Mouse (Mus musculus) erythroblast, embryonic 14.5 days (primary cell): ENCODE results near the gene 4930455H04Rik.

Experiments used
- GATA1 ChIP-seq: IDR thresholded peaks from 2 replicates; pipeline ENCODE4 v1.6.1; 2012; ENCODE audit warnings: low read length, inconsistent platforms, mixed read lengths
- TAL1 ChIP-seq: IDR thresholded peaks from 3 replicates; pipeline ENCODE4 v1.6.1; 2012; ENCODE audit warnings: low read length, inconsistent platforms, mixed read lengths

DNA sequence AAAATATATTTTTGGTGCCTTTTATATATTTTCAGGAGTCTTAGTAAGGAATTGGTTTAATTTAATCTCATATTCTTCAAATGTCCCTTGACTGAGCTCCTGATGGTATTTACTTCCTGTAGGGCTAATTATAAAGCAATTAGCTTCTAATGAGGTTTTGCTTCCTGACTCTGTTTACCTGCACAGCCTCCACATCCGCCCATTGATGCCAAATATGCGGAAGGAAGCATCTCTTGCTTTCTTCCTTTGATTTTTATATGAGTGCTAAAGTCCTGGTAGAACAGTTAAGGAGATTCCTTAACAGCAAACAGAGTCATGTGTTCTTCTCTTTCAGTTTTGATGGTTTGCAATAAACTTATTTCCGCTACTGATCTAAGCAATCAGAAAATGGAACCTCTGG lies 52.3 kb downstream of the 4930455H04Rik start:
- TF ChIP-seq TAL1, result no peak
- TF ChIP-seq GATA1, result no peak
